Mouse (Mus musculus): Measurements from ENCODE around the gene Wdfy2.

DNA sequence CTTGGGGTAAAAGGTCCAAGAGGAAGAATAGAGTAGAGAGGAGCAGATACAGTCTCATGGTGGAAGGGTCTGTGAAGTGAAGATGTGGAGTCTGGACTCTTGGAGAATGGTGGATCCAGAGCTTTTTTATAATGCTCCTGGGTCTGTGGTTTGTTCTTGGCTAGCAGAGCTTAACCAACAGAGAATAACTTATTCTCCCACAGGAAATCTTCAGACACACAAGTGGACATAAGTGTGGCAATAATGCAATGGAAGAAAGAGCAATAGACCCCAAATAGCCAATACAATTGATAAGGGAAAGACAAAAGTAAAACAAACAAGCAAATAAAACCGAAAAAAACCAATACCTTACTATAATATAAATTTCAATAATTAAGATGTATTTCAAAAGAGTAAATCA lies 146.9 kb downstream of the Wdfy2 start, which contains the start of gene Defb48:
- TF ChIP-seq POLR2A (IDR thresholded peaks at IDR 0.05; ENCODE audit: insufficient read depth, low read length) (no peak), CTCF (IDR thresholded peaks at IDR 0.05; ENCODE audit: low read depth, low read length) (no peak)

All from ES-Bruce4 (cell line).